ENCODE assay signal across 17 mouse cellular contexts in genomic region chr1:187295711-187296110, GRCm38 (mm10).
"Had no signal": no experiment of that assay in that cellular context is flagged by ENCODE, and none has a peak within 500 bp of the region (broad histone marks: within the 10 kb centered on the region; RNA-seq: fewer than 3 reads in every experiment).

No protein-coding gene starts in this region.

- H3K9me3 ChIP-seq: neural tube, embryonic 12.5 days; neural tube, embryonic 13.5 days; neural tube, embryonic 15.5 days; stomach, embryonic 15.5 days had no signal

- H3K36me3 ChIP-seq: neural tube, embryonic 12.5 days; neural tube, embryonic 13.5 days; neural tube, embryonic 15.5 days; stomach, embryonic 15.5 days had no signal

- H3K27ac ChIP-seq: neural tube, embryonic 12.5 days; neural tube, embryonic 13.5 days; neural tube, embryonic 15.5 days; stomach, embryonic 15.5 days; stomach, postnatal 0 days had no signal

- H3K4me2 ChIP-seq: neural tube, embryonic 12.5 days; neural tube, embryonic 13.5 days; neural tube, embryonic 15.5 days; stomach, embryonic 15.5 days had no signal

- DNase-seq: retina, postnatal 1 day; right cerebral cortex, adult 18-20 months; right cerebral cortex, postnatal 14 days; right cerebral cortex, postnatal 25 days; right cerebral cortex, postnatal 4 days; spleen, adult 18-20 months; thymus, adult 18-20 months; thymus, adult 2 months; thymus, postnatal 14 days; thymus, postnatal 25 days; thymus, postnatal 36 days; thymus, postnatal 4 days had no signal

- H3K9ac ChIP-seq: neural tube, embryonic 12.5 days; neural tube, embryonic 13.5 days; neural tube, embryonic 15.5 days; stomach, embryonic 15.5 days had no signal

- H3K4me3 ChIP-seq: neural tube, embryonic 12.5 days; neural tube, embryonic 13.5 days; neural tube, embryonic 15.5 days; stomach, embryonic 15.5 days had no signal

- H3K4me1 ChIP-seq: neural tube, embryonic 12.5 days had no signal

- H3K27me3 ChIP-seq: neural tube, embryonic 12.5 days; neural tube, embryonic 13.5 days; neural tube, embryonic 15.5 days; stomach, embryonic 15.5 days had no signal
